Mouse (Mus musculus): ENCODE measurements around the gene Tmem79.
"Not testable (repeated sequence)": the region's sequence is repeated elsewhere in the genome, so short reads cannot be mapped to it uniquely, and the experiment has no call there.

Tmem79 gene

GRCm38 (mm10) chr3:88354396-88355165, 18.6 kb upstream of the Tmem79 start:
- peak; percentile 42 for DNase-seq (ENCODE audit: low read depth, low spot score)

DNA sequence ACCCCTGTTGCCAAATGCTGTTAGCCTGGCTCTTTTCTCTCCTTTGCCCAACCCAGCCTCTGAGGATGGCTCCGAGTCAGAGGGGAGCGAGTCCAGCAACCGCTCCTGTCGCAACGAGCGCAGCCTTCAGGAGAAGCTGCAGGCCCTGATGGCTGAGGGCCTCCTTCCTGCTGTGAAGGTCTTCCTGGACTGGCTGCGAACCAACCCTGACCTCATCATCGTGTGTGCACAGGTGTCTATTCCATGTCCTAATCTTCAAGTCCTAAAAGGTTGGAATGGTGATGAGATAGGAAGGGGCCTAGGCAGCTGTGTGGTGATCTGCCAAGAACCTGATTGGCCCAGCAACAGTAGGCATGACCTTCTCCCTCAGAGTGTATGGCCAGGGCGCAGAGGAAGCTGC, 17.0 kb upstream of the Tmem79 start:
- DNase-seq (ENCODE audit: low read depth, low spot score): no peak

GRCm38 (mm10) chr3:88350732-88351131, 14.8 kb upstream of the Tmem79 start:
- DNase-seq (ENCODE audit: low read depth, low spot score): no peak

GRCm38 (mm10) chr3:88339006-88339405, 3.1 kb upstream of the Tmem79 start:
- DNase-seq (ENCODE audit: low read depth, low spot score): no peak

GRCm38 (mm10) chr3:88338316-88338715, 2.4 kb upstream of the Tmem79 start:
- DNase-seq (ENCODE audit: low read depth, low spot score): no peak

DNA sequence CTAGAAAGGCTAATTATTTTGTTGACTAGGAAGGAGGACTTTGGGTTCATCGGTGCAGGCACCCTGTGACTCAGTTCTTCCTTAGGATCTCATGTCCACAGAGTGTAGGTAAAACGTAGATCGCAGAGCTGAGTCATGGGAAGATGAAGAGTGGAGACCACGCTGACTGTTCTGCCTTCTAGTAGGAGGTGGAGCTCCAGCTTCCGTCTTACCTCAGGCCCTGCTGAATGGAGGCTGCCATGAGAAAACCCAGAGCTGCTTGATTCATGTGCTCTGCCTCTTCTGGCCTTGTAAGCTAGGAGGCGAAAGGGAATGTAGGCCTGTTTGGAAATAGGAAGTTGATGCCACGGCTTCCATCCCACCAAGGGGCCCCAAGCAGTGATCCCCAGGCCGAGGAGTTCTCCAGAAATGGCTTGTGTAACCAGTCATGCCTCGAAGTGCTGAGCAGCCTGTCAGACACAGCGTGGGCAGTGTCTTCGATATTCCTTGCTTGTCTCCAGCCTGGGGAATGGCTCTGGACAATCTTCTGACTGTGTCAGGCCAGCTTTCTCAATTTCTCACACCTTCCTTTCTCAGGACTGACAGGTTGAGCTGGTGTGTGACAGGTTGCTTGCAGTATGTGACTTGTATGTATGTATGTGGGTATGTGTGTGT, 1.5 kb upstream of the Tmem79 start:
- DNase-seq (ENCODE audit: low read depth, low spot score): peak; percentile 67

- peak; percentile 66 for DNase-seq (ENCODE audit: low read depth, low spot score)
Observed at GRCm38 (mm10) chr3:88335436-88336053, 403 bp downstream of the Tmem79 start.

GRCm38 (mm10) chr3:88334902-88335435, 979 bp downstream of the Tmem79 start:
- DNase-seq (ENCODE audit: low read depth, low spot score): no peak

- DNase-seq (ENCODE audit: low read depth, low spot score): no peak
Observed at GRCm38 (mm10) chr3:88334029-88334658, 1.8 kb downstream of the Tmem79 start.

DNA sequence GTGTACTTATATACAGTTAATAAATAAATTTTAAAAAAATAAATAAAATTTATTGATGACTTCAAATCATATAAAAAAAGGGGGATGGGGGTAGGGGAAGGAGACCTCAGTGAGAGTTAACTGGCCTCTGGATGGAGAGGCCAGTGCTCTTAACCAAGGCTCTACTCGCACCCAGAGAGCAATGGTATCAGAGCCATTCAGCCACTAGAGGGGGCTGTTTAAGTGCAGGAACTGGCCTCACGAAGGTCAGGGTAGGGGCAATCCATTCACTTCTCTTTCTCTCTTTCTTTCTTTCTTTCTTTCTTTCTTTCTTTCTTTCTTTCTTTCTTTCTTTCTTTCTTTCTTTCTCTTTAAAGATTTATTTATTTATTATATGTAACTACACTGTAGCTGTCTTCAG, 4.7 kb downstream of the Tmem79 start:
- DNase-seq (ENCODE audit: low read depth, low spot score): peak; percentile 74

DNA sequence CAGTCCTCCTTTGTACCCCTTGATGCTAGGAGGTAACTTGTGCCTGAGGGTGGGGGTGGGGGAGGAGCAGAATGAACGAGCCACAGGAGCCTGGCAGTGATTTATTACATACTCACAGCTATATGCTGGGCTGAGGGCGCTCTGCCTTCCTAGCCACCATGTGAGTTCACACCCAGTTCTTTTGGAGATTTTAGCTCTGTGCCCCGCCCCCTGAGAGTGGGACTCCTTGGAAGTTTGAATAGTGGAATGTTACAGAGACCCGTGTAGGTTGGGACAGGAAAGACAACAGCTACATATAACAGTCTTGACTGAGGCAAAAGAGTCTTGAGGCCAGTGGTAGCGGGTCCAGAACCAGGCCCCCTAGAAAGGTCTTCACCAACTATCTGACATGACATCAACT, 7.0 kb downstream of the Tmem79 start:
- DNase-seq (ENCODE audit: low read depth, low spot score): no peak

DNA sequence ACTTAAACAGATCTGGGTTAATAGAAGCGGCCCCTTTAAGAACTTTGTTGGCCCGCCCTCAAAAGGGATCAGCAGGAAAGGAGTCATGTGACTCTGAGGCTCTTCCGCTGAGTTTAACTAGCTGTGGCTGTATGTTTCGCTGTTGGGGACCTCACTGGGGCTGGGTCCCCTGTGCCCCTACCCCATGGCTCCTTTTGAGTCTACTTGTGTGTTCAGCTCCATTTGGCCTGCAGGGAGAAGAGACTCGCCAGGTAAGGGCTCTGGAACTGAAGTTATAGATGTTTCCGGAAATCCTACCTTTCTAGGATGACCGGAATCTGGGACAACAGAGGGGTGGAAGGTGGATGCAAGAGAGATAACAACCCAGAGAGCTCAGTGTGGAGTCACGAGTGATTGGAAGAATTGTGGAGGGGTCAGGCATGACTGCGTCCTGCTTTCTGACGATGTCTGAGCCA, 11.0 kb downstream of the Tmem79 start, which contains the start of gene Glmp:
Glmp (plus strand) TSS at position 73 of the 455 bp plus-strand sequence.
- DNase-seq (ENCODE audit: low read depth, low spot score): peak; percentile 86

DNA sequence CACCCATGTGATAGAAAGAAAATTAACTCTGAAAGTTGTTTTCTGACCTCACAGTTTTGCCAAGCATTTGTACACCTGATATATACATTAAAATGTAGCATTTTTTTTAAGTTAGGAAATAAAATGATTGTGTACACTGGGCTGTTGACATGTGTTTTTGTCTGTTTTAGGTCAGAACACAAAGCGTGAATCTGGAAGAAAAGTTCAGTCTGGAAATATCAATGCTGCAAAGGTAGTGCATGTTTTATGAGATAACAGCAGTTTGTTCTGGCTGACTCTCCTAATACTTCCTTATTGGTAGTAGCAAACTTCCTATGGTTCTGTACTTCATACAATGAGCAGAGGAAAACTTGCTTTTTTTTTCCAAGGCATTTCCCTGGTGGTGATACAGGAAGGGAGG, 36.8 kb downstream of the Tmem79 start:
- no peak for DNase-seq (ENCODE audit: low read depth, low spot score)

- DNase-seq (ENCODE audit: low read depth, low spot score): peak; percentile 65
Observed at GRCm38 (mm10) chr3:88297321-88297851, 38.6 kb downstream of the Tmem79 start.

- DNase-seq (ENCODE audit: low read depth, low spot score): peak; percentile 100
Observed at GRCm38 (mm10) chr3:88296561-88297318, 39.2 kb downstream of the Tmem79 start, which contains the start of the genes Tsacc and Cct3. Tsacc (minus strand) TSS chr3:88296999. Cct3 (plus strand) TSS chr3:88297116.

- DNase-seq (ENCODE audit: low read depth, low spot score): no peak
Observed at GRCm38 (mm10) chr3:88296110-88296560, 39.8 kb downstream of the Tmem79 start.

GRCm38 (mm10) chr3:88295272-88295671, 40.7 kb downstream of the Tmem79 start:
- DNase-seq (ENCODE audit: low read depth, low spot score): not testable (repeated sequence)

DNA sequence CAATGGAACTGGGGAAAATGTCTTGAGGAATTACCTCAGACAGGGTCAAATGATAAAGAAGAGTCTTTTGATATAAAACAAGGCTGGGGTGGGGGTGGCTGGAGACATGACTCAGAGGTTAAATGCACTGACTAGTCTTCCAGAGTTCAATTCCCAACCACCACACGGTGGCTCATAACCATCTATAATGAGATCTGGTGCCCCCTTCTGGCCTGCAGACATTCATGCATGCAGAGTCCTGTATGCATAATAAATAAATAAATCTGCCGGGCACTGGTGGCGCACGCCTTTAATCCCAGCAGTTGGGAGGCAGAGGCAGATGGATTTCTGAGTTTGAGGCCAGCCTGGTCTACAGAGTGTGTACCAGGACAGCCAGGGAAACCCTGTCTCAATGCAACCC, 44.0 kb downstream of the Tmem79 start:
- peak; percentile 64 for DNase-seq (ENCODE audit: low read depth, low spot score)

GRCm38 (mm10) chr3:88288133-88288713, 47.7 kb downstream of the Tmem79 start:
- DNase-seq (ENCODE audit: low read depth, low spot score): not testable (repeated sequence)

GRCm38 (mm10) chr3:88287110-88287509, 48.8 kb downstream of the Tmem79 start, which contains the start of gene Gm38392:
Gm38392 (minus strand) TSS chr3:88287210.
- no peak for DNase-seq (ENCODE audit: low read depth, low spot score)

All from 3T3-L1 (cell line).